Mouse (Mus musculus): Measurements from ENCODE around the gene Arhgef2.
"Not testable (repeated sequence)": the region's sequence is repeated elsewhere in the genome, so short reads cannot be mapped to it uniquely, and the experiment has no call there.

Arhgef2 gene

DNA sequence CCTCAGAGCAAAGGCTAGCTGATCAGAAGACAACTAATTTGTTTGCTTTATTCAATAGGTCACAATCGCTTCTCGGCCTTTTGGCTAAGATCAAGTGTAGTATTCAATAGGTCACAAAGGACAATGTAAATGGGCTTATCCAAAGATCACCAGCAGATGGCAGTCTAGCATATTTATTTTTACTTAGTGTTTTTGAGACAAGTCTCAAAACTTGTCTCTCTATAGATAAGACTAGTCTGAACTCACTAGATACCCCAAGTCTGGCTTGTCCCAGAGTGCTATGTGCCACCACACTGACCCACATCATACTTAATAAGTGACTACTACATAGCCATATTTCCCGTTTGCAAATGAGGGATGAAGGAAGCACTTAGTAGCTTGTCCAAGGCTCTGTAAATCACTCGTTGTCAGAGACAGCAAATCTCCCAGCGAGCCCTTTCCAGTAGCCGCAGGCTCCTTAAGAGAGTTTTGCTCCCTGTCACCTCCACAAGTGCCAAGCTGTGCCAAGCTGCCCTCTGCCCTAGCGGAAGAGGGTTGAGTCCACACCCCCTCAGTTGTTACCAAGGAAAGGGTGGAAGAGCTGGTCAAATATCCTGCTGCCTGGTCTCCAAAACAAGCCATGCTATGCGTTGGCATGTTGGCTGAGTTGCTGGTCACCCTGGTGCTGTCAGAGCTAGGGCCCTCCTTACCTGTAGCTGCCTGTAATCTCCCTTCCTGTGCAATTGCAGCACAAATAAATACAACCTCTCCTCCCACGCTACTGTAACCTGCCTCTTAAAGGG is 13.6 kb upstream of the Arhgef2 start:
- no peak for DNase-seq

DNA sequence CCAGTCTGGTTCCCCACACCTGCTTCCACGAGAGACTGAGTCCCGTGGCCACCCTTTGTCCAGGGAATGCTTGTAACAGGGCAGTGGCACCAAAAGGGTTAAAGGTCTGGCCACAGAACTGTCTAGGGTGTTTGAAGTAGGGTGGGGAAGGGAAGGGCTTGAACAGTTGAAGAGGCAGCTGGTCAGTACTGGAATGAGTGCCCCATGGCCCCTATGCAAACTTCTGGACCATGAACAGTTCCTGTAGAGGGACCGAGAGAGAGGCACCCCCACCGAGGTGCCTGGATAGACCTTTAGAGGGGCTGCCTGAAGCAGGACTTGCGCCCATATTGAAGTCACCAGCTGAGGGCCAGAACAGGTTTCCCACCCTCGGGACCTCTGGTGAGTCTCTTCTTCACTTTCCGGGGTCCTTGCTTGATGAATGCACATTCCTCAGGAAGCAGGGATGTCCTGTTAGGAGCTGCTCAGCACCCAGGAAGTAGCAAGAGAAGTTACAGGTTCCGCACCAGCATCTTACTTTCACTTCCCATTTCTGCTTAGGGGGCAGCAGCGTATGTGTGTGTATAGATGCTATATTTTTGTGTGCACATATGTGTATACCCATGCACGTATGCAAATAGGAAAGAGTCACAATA is 12.7 kb upstream of the Arhgef2 start:
- no peak for DNase-seq

DNA sequence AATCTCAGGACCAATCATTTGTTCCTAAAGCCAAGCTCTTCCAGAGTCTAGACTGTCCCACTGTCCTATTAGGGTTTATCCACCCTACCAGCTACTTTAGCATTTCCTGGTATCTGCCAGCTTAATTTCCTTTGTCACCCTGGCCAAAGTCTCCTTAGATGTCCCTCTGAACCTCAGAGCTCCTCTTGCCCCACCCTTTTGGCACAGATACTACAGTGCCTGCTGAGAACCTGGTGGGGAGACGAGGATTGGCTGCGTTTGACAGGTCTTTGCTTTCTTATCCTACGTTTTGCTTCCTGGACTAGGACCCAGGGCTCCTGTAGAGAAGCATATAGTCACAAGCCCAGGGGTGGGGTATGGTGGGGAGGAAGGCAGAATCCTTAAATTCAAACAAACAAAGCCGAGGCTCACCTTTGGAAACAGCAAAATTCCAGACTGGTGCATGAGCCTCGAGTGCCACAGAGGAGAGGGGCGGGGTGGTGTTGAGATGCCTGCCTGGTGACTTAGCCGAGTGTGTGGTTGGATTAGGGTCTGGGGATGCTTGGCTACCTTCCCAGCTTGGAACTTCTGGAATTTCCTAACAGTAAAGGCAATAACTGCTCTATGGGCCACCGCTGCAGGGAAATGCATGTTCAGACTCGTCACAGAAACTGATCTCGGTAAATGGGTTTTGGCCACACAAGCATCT is 11.7 kb upstream of the Arhgef2 start:
- no peak for DNase-seq

DNA sequence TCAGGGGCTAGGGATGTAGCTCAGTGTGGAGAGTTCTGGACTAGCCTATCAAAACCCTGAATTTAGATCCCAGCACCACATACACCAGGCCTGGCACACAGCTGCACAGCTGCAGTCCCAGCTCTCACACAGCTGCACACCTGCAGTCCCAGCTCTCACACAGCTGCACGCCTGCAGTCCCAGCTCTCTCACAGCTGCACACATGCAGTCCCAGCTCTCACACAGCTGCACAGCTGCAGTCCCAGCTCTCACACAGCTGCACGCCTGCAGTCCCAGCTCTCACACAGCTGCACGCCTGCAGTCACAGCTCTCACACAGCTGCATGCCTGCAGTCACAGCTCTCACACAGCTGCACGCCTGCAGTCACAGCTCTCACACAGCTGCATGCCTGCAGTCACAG is 9.2 kb upstream of the Arhgef2 start:
- not testable (repeated sequence) for DNase-seq

DNA sequence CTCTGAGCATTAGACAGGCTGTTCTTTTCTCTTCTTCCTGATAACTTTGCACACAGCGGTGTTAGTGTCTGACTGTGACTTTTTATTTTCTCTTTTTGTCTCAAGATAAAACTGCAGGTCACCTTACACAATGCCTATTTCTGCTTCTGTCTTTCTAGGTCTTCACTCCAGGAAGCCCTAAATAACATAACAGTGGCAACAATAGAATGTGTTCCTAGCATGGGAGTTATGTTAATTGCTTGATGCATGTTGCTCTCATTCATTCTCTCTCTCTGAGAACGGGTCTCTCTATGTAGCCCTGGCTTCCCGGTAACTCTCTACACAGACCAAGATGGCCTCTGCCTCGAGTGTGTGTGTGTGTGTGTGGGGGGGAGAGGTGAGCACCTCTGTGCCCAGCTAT is 3.3 kb upstream of the Arhgef2 start:
- no peak for DNase-seq

DNA sequence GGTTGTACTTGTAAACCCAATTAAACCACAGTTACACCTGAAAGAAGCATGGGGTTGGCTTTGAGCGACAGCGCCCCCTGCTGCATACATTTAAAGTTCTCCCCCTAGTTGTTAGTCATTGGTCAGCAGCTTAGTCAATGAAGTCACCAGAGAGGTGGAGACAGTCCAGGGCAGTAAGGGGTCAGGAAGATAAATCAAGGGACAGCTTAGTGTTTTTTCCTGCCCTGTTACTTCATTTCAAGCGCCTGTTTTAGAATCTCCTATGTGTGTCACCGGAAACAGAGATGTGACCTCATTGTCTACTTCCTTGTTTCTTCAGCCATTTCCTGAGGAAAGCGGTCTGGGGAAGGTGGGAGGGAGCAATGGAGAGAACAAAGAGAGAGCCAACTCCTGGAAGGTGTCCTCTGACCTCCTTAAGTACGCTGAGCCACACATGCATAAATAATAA is 2.0 kb upstream of the Arhgef2 start:
- peak; percentile 78 for DNase-seq

DNA sequence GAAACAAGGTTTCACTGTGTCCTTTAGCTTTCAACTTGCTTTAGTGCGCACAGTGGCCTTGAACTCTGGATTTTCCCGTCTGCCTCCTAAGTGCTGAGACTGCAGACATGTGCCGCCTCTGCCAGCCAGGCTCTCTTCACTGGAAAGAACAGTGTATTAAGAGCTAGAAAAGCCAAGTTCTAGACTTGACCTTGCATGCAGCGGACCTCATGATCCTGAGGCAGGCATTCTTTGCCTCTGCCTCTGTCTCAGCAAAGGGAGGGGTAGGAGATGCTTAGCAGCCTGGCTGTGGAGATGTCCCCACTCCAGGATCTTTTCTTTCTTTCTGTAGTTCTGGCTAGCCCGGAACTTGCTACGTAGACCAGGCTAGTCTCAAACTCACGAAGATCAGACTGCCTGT is 903 bp upstream of the Arhgef2 start:
- no peak for DNase-seq

DNA sequence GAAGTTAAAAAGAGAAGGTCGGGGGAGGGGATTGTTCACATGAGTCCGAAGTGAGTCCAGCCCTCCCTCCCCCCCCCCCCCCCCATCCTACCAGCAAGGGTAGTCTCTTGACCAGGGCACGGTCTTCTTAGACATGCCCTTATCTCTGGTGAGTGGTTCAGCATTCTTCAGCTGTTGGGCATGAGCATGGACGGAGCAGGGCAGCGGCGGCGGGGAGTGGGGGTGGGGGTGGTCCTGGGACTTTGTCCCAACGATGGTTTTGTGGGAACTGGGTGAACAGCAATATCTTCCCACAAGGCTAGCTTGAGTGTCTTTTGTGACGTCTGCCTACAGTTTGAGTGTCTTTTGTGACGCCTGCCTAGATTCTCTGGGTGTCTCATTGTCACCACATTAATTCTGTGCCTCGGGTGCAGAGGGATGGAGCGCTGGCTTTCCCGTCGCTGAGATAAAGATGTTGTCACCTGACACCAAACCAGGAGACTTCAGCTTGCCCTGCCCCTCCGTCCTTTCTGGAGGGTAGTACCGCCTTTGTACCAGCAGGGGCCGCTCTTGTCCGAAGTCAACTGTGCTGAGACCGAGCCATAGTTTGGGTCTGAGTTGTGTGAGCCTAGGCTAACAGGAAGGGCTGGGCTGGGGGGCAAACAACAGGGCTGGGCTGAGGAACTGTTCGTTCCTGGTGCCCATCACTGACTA is 1.4 kb downstream of the Arhgef2 start:
- peak; percentile 86 for DNase-seq

DNA sequence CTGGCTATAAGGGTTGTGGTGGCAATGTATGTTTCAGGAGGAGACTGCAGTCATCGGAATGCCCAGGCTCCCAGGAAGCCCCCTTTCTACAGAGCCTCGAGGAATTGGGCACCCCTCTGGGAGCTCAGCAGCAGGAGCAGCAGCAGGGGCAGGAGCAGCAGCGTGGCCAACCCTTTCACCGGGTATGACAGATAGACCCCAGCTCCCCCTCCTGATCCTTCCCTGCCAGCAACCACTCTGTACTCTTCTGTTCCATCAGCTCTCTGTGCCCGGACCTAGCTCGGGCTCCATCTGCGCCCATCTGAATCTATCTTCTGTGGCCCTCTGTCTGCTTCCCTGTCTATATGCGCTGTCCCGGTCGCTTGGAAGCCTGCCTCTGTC is 2.0 kb downstream of the Arhgef2 start:
- DNase-seq = no peak

DNA sequence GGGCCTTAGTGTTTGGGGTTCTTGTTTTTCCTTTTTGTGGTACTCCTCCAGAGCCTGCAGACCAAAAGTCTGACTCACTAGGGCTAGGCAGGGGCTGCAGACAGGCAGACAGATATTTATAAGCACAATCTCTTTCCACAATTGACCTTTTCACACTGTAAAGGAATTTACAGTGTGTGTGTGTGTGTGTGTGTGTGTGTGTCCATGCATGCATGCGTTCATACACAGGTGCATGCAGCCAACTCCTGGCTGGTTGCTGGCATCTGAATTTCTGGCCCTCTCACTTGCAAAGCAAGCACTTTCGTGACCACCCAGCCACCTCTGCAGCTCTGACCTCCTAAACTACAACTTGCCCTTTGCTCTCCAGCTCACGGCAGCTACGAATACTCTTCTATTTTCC is 3.3 kb downstream of the Arhgef2 start:
- DNase-seq = no peak

DNA sequence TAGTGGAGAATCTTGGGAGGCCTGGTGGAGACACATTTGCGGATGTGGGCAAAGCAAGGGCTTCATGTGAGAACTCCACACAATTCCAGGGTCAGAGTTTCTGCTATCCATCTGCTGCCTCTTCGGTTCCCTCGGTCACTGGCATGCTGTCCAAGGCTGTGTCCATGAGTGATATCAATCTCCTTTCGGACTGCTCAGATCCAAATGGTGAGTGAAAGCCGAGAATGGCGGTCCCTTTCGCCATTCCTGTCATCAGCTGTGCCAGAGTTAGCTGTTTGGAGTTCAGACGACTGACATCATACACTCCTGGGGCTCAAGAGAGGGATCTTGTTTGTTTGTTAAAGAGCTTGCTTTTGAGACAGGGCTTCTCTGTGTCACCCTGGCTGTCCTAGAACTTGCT is 8.7 kb downstream of the Arhgef2 start:
- DNase-seq = no peak

DNA sequence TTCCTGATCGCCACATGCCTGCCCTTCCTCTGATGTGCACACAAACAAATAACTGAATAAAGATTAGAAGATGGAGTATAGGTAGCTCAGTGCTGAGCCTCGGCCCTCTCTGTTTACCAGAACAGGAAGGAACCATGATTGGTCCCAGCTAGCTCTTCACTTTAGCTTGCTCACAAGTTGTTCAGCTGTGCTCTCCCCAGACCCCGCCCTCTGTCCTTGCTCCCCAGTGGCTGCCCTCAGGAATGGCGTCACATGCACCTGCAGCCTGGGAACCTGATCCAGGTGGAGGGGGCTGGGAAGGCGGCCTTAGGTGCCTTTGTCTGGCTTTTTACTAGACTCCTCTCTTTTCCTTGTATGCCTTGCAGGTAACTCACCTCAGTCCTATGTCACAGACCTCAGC is 9.4 kb downstream of the Arhgef2 start:
- no peak for DNase-seq

DNA sequence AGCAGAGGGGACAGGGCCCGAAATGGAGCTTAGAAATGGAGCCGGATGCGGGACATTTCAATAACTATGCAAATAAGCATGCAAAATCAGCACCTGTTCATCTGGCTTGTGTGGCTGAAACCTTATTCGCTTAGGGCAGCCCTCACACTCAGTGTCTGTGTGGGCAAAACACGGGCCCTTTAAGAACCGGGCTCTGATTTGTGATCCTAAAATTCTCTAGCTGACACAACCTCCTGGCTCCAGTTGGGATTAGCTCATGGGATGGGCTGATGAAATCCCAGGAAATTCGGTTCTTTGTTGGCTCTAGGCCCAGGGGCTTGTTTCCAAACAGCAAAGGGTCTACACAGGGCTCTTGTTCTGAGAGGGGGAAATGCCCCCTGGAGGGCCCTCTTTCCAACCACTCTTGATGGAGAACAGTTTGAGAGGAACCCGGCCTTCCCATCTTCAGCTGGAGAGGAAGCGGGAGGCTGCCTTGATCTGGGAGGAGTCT is 10.2 kb downstream of the Arhgef2 start:
- DNase-seq = no peak

DNA sequence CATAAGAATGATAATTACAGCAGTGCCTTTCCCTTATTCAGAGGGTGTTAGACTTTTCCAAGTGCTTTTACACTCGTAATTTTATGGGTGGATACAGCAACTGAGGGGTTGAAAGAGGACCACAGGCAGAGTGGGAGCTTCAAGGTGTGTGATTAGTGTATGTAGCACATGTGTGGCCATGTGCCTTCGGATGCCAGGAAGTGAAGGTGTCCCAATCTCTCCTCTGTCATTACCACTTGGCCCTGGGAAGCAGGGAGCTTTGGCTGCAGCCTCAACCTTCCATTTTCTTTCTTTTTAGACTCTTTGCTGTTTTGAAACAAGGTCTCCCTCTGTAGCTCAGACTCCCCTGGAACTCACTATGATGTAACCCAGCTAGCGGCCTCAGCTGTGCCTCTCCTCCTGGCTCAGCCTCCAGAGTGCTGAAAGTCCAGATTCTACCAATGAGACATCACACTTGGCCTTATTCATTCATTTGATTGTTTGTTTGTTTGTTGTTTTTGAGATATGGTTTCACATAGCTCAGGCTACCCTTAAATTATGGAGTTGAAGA is 11.3 kb downstream of the Arhgef2 start:
- DNase-seq = no peak

DNA sequence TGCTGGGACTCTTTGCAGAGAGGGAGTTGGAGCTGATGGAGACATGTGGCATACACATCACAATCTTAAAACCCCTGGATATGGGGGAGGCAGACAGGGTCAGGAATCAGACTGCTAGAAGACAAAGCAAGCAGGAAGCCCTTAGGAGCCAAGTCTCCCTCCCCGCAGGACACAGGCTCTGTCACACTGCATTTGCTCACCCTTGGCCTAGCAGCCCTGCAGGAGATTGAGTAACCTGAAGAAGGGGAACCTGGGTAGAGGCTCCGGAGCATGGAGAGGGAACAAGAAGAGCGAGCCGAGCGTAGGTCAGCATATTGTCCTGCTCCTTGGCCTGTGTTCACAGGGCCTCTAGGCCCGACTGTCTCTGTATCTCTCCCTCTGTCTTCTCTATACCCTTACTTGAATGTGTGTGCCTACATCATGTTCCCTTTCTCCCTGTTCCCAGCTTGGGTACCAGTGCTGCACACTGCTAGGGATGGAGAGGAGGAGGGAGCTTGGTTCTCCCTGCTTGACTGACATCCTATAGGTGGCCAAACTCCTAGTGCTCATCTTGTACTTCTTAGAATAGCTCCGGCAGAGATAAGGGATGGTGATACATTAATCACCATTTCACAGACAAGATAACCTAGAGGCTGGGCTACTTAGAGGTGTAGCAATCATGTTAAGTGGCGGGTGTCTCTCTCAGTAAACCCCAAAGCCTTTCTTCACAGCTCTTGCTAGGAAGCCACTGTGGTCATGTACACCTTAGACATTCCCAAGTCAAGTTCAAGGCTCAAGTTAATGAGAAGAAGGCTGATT is 12.5 kb downstream of the Arhgef2 start:
- peak; percentile 28 for DNase-seq

DNA sequence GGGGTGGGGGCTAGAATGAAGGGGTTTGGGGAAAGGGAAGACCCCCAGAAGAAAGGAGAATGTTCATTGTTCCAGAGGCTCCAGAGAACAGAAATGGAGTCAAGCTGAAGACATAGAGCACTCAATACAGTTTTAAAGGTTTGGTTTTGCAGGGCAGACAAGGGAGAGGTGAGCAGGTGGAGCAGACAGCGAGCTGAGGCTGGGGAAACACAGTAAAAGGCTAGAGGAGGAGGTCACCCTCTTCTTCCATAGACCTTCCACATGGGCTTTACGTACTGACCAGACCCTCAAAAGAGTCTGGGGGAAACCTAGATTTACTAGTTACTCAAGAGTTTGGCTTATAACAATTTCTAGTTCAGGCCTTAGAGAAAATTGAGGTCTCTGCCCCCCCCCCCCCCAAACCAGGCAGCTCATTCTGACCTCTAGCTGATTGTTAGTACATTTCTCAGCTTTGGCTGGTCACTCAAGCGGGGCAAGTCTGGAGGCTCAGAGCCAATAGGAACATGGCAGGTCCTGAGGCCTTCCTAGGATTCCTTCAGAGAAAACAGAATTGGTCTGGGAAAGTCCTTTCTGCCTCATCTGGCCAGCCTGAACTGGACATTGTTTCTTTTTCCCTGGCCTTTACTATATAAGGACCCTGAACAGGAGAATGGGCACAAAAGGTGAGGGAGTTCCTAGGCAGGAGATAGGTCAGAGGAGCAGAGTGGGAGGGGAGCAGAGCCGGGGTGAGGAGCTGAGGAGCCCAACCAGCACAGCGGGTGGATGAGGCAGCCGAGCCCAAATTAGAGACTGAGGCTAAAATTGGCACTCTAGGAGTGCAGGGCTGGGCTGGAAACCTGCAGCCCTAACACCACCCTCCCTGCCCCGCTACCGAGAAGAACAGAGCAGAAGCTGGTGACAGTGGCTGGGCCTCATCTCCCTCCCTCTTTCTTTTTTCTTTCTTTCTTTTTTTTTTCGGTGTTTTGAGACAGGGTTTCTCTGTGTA is 13.6 kb downstream of the Arhgef2 start:
- DNase-seq = no peak

DNA sequence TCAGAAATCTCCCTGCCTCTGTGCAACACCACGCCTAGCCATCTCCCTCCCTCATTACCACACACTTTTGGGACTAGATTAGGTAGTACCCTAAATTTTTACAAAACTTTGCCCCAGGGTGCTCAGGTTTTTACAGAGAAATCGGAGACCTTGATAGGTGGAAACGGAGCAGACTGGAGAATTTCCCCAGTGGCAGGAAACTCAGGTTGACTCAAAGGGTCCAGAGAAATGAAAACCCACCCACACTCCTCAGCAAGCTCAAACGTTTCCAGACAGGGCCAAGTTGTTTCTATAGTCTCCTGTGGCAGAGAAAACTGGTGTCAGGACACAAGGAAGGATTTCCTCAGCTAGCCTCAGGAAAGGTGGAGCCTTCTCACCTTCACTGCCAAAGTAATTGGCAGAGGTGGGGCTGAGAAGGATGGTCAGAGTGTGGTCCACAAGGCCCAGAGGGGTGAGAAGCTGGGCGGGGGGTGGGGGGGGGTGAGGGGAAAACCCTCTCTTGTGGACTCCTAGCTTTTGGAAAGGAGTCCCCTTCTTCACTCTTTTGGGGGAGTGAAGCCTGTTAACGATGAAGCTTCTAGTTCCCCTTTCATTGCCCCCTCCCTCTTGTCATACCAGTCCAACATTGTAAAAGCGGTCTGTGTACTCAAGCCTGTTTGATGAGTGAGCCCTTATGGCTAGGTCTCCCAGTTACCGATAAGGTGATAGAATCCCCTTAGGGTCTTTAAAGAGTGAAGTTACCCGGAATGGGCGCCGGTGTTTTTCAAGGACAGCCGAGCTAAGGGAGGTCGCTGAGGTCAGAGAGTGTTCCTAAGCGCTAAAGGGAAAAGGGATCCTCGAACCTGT is 14.6 kb downstream of the Arhgef2 start:
- no peak for DNase-seq

DNA sequence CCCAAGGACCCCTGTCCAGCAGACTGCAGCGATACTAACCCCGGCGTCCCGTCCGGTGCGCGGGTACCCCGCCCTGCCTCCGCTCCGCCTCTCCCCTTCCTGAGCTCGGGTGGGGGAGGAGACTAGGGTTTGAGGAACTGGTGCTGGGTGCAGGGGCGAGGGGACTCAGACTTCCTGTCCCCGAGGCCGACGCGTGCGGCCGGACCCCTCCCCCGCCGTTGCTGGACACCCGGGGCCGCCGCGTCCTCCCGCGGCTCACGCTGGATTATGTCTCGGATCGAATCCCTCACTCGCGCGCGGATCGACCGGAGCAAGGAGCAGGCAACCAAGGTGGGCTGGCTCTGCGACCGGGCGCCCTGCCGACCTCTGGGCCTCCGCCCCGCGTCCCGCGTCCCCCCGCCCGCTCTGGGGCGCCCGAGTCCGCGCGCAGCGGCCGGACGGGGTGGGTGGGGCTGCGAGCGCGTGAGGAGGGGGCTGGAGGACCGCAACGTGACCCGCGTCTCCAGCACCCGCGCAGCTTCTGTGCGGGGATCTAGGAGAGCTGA is 15.3 kb downstream of the Arhgef2 start:
- DNase-seq = peak; percentile 79

DNA sequence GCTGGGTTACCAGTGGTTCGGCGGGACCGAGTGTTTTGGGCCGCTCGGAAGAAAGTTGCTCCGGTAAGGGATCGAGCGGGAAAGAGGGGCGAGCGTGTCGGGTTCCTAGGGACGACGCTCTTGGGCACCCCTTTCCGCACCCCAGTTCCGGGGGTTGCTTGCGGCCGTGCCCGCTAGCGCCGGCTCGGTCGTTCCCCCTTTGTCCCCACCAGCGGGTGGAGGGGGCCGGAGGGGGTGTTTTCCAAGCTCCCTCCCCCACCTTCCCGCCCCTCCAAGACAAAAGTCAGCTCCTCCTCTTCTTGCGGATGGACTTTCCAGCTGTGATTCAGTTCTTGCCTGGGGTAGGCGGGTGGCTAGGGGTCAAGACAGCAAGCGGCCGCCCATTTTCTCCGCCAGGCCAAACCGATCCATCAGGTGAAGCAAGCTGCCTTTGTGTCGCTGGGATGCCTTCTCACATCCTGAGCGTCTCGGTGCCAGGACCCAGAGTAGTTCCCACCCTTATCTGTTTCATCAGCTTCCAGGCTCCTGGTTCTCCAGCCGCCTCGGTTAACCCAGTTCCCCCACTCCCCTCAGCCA is 15.9 kb downstream of the Arhgef2 start:
- DNase-seq = peak; percentile 48
